Mouse (Mus musculus) intestine, embryonic 16.5 days (tissue): ENCODE measurements around the gene Ncf2. TPM values are rescaled to one million over a fixed set of nuclear protein-coding genes. Genes with fewer than 3 reads are reported as not detected.
A peak's percentile ranks its signal among the peaks of the same experiment; 100 is the strongest.
"Not testable (repeated sequence)": the region's sequence is repeated elsewhere in the genome, so short reads cannot be mapped to it uniquely, and the experiment has no call there.

Experiments used
- ATAC-seq: fragments of 200-750 bp; cut with Nextera tagmentation; 2 replicates; pipeline ENCODE4 v1.8.0; 2017; ENCODE audit warnings: moderate TSS enrichment, moderate library complexity
- H3K27ac ChIP-seq: fragments of 300-500 bp; sonication (generic); 2 replicates; pipeline ENCODE4 v1.5.1; 2014; ENCODE audit warnings: mild to moderate bottlenecking, low read length
- H3K27me3 ChIP-seq: fragments of 300-500 bp; sonication (generic); replicated peaks from 2 replicates; pipeline ENCODE4 v1.6.1; 2014; ENCODE audit warnings: low read length, control low read depth, mixed read lengths; ENCODE audit not compliant: control insufficient read depth, insufficient read depth
- H3K36me3 ChIP-seq: fragments of 300-500 bp; sonication (generic); 2 replicates; pipeline ENCODE4 v1.6.1; 2014; ENCODE audit warnings: low read length, control low read depth; ENCODE audit not compliant: control insufficient read depth, insufficient read depth
- H3K4me1 ChIP-seq: fragments of 300-500 bp; sonication (generic); 2 replicates; pipeline ENCODE4 v1.6.1; 2014; ENCODE audit warnings: low read length, control low read depth, mixed read lengths; ENCODE audit not compliant: control insufficient read depth, insufficient read depth
- H3K4me2 ChIP-seq: fragments of 300-500 bp; sonication (generic); 2 replicates; pipeline ENCODE4 v1.6.1; 2014; ENCODE audit warnings: low read depth, low read length, control low read depth
- H3K4me3 ChIP-seq: fragments of 300-500 bp; sonication (generic); 2 replicates; pipeline ENCODE4 v1.5.1; 2014; ENCODE audit warnings: mild to moderate bottlenecking, low read length
- H3K9ac ChIP-seq: fragments of 300-500 bp; sonication (generic); 2 replicates; pipeline ENCODE4 v1.6.1; 2014; ENCODE audit warnings: low read depth, low read length
- H3K9me3 ChIP-seq: fragments of 300-500 bp; sonication (generic); 2 replicates; pipeline ENCODE4 v1.6.1; 2016; ENCODE audit warnings: low read length, control low read depth; ENCODE audit not compliant: control insufficient read depth
- WGBS: fragments of 180-500 bp; shearing (Covaris S2); extraction: QIAGEN DNeasy Blood & Tissue Kit; methylation state at CpG from one replicate; pipeline ENCODE4 v1.1.7; 2014; 5-methylcytosine and 5-hydroxymethylcytosine counted together
- polyA plus RNA-seq: library from polyadenylated mRNA; unstranded; fragments of >200 nt; fragmentation: Nextera tagmentation; extraction: Ambion mirVana; gene quantifications from 2 replicates; pipeline ENCODE4 v1.2.1, GENCODE M21; 2015

The Ncf2 gene
- polyA plus RNA-seq, 1 experiment from 2014 or later, result 10.6 TPM

- 29% methylated on average over 10 of the region's 10 CpGs for WGBS
- no peak overlapping the region for H3K27ac ChIP-seq
- no peaks in the 10 kb centered on the region for H3K4me1 ChIP-seq
- peak; percentile 96 for ATAC-seq
- no peak overlapping the region for H3K4me3 ChIP-seq
- H3K4me2 ChIP-seq, result peak overlapping the region; percentile 30; the same call in 1 of the 2 replicates
- H3K9me3 ChIP-seq, result no peaks in the 10 kb centered on the region
- no peak overlapping the region for H3K9ac ChIP-seq
- no peaks in the 10 kb centered on the region for H3K36me3 ChIP-seq
- H3K27me3 ChIP-seq, result no peaks in the 10 kb centered on the region
Measured at GRCm38 (mm10) chr1:152779071-152779737, 20.8 kb upstream of the Ncf2 start.

DNA sequence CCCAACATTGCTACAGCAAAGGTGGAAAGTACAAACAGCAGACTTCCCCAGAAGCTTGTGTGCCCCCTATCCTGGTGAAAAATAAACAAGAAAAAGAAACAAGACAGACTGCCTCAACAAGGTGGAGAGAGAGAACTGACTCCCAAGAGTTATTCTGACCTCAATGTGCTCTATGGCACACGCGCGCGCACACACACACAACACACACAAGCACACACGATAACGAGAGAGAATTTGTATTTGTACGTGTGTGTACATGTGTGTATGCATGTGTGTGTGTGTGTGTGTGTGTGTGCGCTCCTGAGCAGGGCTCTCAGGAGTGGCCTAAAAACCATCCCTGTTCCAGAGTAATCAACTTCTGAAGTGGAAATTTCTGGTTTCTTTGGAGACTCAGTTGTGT, 15.4 kb upstream of the Ncf2 start:
- Histone ChIP-seq H3K4me2 (no peak overlapping the region), H3K36me3 (no peaks in the 10 kb centered on the region), H3K27ac (no peak overlapping the region), H3K27me3 (no peaks in the 10 kb centered on the region), H3K9ac (no peak overlapping the region), H3K4me1 (0 out of 2 replicates have a peak, but pooled peaks cover 4% of the 10 kb centered on the region), H3K9me3 (no peaks in the 10 kb centered on the region), H3K4me3 (no peak overlapping the region)
- WGBS, result 96% methylated on average over 8 of the region's 8 CpGs
- no peak for ATAC-seq

DNA sequence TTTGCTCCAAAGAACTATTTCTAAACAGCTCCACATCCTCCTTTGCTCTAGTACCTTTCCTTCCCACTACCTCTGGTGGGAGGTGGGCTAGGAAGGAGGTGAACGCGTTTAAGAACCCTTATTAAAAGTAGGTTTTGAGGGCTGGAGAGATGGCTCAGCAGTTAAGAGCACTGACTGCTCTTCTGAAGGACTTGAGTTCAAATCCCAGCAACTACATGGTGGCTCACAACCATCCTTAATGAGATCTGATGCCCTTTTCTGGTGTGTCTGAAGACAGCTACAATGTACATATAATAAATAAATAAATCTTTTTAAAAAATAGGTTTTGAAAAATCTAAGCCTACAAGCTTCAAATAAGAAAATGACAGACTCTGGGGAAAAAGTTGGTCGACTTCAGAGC, 14.5 kb upstream of the Ncf2 start:
- not testable (repeated sequence) for H3K27ac ChIP-seq, H3K36me3 ChIP-seq, H3K4me3 ChIP-seq, H3K4me1 ChIP-seq, H3K9me3 ChIP-seq, H3K27me3 ChIP-seq, H3K9ac ChIP-seq, ATAC-seq, H3K4me2 ChIP-seq
- 82% methylated on average over 3 of the region's 3 CpGs for WGBS

GRCm38 (mm10) chr1:152786953-152787352, 13.0 kb upstream of the Ncf2 start:
- no peak overlapping the region for H3K4me3 ChIP-seq
- WGBS, result 76% methylated on average over 4 of the region's 4 CpGs
- H3K9me3 ChIP-seq, result no peaks in the 10 kb centered on the region
- H3K36me3 ChIP-seq, result no peaks in the 10 kb centered on the region
- H3K4me2 ChIP-seq, result no peak overlapping the region
- H3K27me3 ChIP-seq, result no peaks in the 10 kb centered on the region
- H3K4me1 ChIP-seq, result peaks cover 12% of the 10 kb centered on the region
- no peak overlapping the region for H3K9ac ChIP-seq
- H3K27ac ChIP-seq, result no peak overlapping the region
- ATAC-seq, result no peak

GRCm38 (mm10) chr1:152788121-152788660, 11.8 kb upstream of the Ncf2 start:
- no peaks in the 10 kb centered on the region for H3K9me3 ChIP-seq
- ATAC-seq, result no peak
- H3K36me3 ChIP-seq, result no peaks in the 10 kb centered on the region
- peaks cover 12% of the 10 kb centered on the region for H3K4me1 ChIP-seq
- WGBS, result 28% methylated on average over 4 of the region's 4 CpGs
- no peak overlapping the region for H3K9ac ChIP-seq
- no peak overlapping the region for H3K4me3 ChIP-seq
- no peaks in the 10 kb centered on the region for H3K27me3 ChIP-seq
- no peak overlapping the region for H3K27ac ChIP-seq
- H3K4me2 ChIP-seq, result no peak overlapping the region

GRCm38 (mm10) chr1:152790254-152790653, 9.7 kb upstream of the Ncf2 start:
- Histone ChIP-seq H3K27ac (peak overlapping the region; percentile 10; the same call in 1 of the 2 replicates), H3K4me1 (peaks cover 12% of the 10 kb centered on the region), H3K9me3 (no peaks in the 10 kb centered on the region), H3K4me3 (no peak overlapping the region), H3K27me3 (no peaks in the 10 kb centered on the region), H3K4me2 (0 out of 2 replicates have a peak overlapping the region, but pooled peaks have one; percentile 1), H3K9ac (no peak overlapping the region), H3K36me3 (no peaks in the 10 kb centered on the region)
- 20% methylated on average over 12 of the region's 12 CpGs for WGBS
- ATAC-seq, result peak; percentile 73

GRCm38 (mm10) chr1:152790821-152791220, 9.2 kb upstream of the Ncf2 start:
- Histone ChIP-seq H3K4me2 (0 out of 2 replicates have a peak overlapping the region, but pooled peaks have one; percentile 1), H3K9me3 (no peaks in the 10 kb centered on the region), H3K4me1 (peaks cover 13% of the 10 kb centered on the region), H3K4me3 (no peak overlapping the region), H3K9ac (no peak overlapping the region), H3K36me3 (no peaks in the 10 kb centered on the region), H3K27me3 (no peaks in the 10 kb centered on the region), H3K27ac (peak overlapping the region; percentile 10; the same call in 1 of the 2 replicates)
- WGBS, result 7% methylated on average over 6 of the region's 6 CpGs
- peak; percentile 86 for ATAC-seq

DNA sequence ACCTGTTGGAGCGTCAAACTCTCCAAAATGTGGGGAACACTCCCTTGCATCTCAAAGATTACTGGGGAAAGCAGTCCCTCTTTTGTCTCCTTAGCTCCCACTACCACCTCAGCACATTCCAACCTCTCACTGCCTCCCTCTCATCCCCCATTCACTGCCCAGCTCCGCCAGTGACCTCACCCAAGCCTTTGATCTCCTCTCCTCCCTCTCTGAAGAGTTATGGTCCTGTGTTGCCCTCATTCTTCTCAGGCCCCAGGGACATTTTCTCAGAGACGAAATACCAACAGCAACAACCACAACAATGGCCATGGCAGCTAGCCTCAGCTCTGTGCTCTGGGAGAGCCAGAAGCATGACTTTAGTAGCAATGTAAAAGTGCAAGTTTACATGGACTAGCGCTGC, 8.7 kb upstream of the Ncf2 start:
- WGBS, result 32% methylated on average over 4 of the region's 4 CpGs
- Histone ChIP-seq H3K4me3 (no peak overlapping the region), H3K36me3 (no peaks in the 10 kb centered on the region), H3K9me3 (no peaks in the 10 kb centered on the region), H3K27me3 (no peaks in the 10 kb centered on the region), H3K4me1 (peaks cover 15% of the 10 kb centered on the region), H3K27ac (peak overlapping the region; percentile 10), H3K4me2 (no peak overlapping the region), H3K9ac (no peak overlapping the region)
- ATAC-seq, result peak; percentile 26; the same call in 1 of the 2 replicates

GRCm38 (mm10) chr1:152792736-152793494, 7.1 kb upstream of the Ncf2 start:
- ATAC-seq, result no peak
- WGBS, result 62% methylated on average over 12 of the region's 12 CpGs
- H3K27ac ChIP-seq, result no peak overlapping the region
- no peak overlapping the region for H3K4me2 ChIP-seq
- peaks cover 15% of the 10 kb centered on the region for H3K4me1 ChIP-seq
- no peaks in the 10 kb centered on the region for H3K36me3 ChIP-seq
- no peaks in the 10 kb centered on the region for H3K27me3 ChIP-seq
- no peak overlapping the region for H3K4me3 ChIP-seq
- no peaks in the 10 kb centered on the region for H3K9me3 ChIP-seq
- no peak overlapping the region for H3K9ac ChIP-seq
